Mouse (Mus musculus) granulocyte monocyte progenitor cell, adult 5-6 weeks (primary cell): ENCODE results near the gene Kcnn4. TPM values are rescaled to one million over a fixed set of nuclear protein-coding genes. Genes with fewer than 3 reads are reported as not detected.
"Not testable (repeated sequence)": the region's sequence is repeated elsewhere in the genome, so short reads cannot be mapped to it uniquely, and the experiment has no call there.

Source experiments
- ATAC-seq: replicated peaks from 2 replicates; pipeline ENCODE4 v1.8.0; 2016; ENCODE audit warnings: mild to moderate bottlenecking, moderate TSS enrichment, inconsistent platforms; ENCODE audit not compliant: poor library complexity, severe bottlenecking
- total RNA-seq, 2 experiments: library from RNA; stranded (forward) in 1 of 2; stranded (reverse) in 1 of 2; fragments of 200-712, 200-1000 nt in 1 of 2; fragments of >200 nt in 1 of 2; fragmentation: Nextera tagmentation in 1 of 2; gene quantifications; 2 replicates each; pipeline ENCODE4 v1.2.3; 2014 to 2017

Gene Kcnn4
- total RNA-seq, 2 experiments from 2014 or later: 31.4 to 36.3 TPM

DNA sequence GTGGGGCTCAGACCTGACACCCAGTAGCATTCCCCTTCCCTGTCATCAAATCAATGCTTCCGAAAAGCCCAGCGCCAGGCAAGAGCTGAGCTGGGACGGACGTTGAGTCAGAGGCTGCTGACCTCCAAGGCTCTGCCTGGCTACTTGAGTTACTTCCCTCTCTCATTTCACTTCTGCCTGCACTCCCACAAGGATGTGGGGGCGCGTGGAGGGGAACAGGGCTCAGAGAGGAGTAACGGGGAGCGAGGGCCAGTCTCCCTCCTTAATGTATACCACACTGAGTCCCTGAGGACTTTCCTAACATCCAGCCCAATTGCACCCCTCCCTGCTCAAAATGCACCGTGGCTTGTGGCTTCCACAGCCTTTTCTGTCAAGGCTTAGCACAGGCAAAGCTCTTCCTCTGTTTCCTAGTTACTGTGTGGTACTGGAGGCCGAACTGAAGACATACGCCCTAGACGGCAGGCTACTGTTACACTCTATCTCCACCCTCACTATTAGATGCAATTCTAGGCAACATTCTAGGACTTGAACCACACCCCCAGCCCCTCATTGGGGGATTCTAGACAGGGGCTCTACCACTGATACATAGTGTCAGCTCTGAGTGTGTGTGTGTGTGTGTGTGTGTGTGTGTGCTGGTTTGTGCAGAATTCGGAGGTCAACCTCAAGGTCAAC lies 19.6 kb downstream of the Kcnn4 start:
- ATAC-seq: peak; percentile 67

DNA sequence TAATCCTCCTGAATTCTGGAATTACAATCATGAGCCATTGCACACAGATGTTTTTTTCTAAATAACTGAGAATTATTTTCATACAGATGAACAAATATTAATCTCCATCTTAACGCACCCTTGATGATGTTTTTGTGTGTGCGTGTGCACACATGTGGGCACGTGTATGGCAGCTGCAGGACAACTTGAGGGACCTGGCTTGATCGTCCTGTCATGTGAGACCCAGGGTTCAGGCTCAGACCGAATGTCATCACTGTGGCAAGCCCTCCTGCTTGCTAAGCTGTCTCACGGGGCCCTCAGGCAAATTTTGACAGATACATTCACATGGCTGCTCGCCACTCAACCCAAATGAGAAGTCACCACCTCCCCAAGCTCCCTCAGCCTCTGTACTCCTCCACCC lies 20.4 kb downstream of the Kcnn4 start:
- ATAC-seq: no peak

DNA sequence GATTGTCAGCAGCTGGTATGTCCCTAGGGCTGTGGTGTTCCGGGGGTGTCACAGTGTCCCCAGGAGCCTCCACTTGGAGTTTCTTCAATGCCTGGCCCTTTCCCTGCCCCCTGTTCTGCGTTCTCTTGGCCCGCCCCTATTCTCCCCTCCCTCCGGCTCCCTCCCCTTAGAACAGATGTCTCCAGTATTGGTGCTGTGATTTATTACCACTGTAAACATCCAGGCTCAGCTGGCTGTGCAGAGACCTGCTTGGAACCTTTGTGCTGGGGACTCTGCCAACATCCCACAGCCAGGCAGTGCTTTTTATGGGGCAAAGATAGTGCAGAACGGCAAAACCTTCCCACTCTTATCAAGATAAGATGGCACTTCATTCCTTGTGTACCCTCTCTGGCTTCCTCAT lies 21.0 kb downstream of the Kcnn4 start:
- no peak for ATAC-seq

DNA sequence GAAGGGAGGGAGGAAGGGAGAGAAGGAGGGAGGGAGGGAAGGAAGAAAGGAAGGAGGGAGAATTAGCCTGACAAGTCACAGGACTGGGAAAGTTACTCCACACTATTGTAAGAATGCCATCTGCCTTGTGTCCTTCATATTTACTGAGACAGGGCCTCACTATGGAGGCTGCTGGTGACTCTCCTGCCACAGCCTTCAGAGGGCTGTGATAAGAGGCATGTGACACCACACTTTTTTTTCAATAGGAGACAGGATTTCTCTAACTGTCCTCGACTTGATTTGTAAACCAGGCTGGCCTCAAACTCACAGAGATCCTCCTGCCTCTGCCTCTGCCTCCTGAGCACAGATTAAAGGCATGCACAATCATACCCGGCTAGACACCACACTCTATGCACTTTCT lies 21.6 kb downstream of the Kcnn4 start:
- no peak for ATAC-seq

DNA sequence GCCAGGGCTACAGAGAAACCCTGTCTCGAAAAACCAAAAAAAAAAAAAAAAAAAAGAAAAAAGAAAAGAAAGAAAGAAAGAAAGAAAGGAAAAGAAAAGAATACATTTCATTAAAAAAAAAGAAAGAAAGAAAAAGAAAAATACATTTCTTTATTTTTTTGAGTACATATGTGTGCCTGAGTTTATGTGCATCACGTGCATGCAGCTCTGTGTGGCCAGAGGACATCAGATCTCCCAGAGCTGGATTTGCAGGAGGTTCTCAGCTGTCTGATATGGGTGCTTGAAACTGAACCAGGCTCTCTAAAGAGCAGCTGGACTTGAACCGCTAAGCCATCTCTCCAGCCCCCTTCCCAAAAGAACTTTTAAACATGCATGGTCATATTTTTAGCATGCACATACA lies 24.0 kb downstream of the Kcnn4 start:
- no peak for ATAC-seq

DNA sequence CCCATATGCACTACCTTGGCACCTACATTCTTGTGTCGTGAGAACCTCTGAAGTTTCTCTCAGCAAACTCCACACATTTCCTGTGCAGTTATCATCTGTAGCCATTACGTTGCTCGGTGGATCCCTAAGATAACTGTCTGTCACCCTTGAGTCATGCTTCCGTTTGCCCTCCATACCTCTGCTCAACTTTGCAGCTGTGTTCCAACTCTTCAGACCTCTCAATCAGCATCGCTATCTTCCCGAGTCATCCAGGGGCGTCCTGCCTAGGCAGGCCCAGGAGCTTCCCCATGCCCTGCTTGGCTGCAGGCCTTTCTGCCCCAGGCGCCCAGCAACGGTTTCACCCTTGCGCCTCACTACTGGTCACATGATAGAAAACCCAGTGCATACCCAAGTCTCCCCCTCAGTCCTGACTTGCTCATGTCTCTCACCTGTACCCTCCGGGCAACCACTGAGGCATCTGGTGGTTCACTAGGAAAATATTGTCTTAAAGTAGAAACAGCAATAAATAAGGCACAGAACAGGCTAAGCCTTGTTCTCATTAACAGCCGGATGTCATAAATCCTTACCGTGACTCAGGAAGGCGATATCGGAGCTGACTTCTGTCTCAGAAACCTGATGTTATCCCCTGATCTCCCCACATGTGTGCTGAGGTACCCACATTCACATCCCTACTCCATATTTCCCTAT lies 24.6 kb downstream of the Kcnn4 start:
- ATAC-seq: peak; percentile 32

DNA sequence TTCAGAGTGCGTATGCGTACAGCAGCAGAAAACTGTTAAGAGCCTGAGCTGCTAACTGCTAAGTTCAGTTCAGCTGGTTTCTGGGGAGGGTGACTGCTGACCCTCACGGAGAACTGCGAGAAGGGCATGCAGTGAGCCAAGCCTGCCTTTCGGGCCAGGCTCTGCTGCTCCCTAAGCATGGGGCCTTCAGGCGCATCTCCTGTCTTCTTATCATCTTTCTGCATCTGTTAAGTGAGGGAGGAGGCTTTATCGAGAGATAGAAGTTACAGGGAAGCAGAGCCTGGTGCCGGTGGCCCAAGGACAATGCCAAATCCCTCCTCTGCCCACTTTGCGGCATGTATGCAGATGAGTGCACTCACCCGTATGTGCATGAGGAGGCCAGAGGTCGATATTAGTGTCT lies 26.8 kb downstream of the Kcnn4 start:
- no peak for ATAC-seq

DNA sequence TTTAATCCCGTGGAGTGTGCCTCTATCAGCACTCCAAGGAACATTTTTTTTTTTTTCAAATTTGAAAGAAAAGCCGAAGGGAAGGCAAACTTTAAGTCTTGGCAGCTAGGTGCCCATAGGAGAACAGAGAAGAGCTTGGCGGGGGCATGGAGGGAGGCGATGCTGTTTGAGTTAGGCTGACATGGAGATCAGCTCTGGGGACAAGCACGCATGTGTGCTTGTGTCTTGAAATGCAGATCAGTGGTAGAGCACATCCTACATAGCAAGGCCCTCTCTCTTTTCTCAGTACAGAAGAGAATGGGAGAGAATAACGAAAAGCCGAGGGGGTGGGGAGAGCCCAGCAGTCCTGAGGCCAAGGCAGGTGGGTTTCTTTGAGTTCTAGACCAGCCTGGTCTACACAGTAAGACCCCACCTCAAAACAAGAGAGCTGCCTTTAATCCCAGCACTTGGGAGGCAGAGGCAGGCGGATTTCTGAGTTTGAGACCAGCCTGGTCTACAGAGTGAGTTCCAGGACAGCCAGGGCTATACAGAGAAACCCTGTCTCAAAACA lies 28.4 kb downstream of the Kcnn4 start:
- no peak for ATAC-seq

DNA sequence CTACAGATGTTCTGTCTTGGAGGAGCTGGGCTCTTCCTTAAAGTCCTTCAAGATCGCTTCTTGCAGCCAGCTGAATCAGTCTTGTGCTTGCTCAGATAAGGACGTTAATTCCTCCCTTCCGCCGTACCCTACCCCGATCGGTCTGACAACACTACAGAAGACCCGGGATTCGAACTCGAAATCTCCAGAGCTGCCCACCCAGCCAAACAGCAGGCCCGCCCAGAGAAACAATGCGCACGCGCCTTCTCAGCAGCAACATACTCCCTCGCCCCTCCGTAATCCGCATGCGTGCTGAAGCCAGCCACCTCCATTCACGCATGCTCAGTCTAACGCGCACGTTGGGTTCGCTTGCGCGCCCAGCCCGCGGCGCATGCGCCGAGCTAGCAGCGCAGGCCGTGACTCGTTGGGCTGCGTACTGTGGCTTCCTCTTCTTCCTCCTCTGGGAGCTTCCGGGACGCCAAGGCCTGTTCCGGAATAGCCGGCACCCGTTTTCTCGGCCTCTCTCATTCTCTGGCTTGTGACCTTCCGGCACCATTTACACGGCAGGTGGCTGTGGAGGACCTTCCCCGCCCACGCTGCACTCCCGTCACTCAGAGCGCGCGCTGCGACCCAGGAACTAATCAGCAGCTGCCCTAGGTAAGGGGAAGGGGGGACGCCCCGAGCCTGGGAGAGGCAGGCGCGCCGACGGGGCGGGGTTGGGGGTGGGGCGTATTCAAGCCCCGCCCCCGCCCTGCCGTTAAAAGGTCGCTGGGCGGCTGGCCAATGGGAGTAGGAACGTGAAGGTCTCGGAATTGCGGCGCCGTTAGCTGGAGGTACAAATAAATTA lies 29.4 kb downstream of the Kcnn4 start, which contains the start of gene Smg9:
TSS of gene Smg9 (plus strand) at position 364 of the 826 bp plus-strand sequence.
- ATAC-seq: peak; percentile 78

DNA sequence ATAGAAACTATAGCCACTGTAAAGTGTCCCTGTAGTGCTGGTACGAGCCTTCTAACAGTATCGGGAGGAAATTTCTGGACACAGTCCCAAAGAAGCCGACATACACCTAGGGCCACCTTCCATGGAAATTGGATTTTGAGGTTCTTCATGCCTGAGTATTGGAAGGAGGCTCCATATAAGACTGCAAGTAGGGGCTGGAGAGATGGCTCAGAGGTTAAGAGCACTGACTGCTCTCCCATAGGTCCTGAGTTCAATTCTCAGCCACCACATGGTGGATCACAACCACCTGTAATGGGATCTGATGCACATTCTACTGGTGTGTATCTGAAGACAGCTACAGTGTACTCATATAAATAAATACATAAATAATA lies 30.0 kb downstream of the Kcnn4 start:
- ATAC-seq: no peak

DNA sequence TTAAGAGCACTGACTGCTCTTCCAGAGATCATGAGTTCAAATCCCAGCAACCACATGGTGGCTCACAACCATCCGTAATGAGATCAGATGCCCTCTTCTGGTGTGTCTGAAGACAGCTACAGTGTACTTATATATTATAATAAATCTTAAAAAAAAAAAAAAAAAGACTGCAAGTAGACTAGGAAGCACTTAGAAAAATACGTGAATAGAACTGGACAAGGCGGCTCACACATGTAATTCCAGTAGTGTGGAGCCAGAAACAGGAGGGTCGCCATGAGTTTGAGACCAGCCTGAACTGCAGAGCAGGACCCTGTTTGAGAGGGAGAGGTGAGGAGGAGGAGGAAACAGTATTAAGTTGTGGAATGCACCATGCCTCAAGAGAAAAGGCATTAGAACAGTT lies 30.4 kb downstream of the Kcnn4 start:
- not testable (repeated sequence) for ATAC-seq

DNA sequence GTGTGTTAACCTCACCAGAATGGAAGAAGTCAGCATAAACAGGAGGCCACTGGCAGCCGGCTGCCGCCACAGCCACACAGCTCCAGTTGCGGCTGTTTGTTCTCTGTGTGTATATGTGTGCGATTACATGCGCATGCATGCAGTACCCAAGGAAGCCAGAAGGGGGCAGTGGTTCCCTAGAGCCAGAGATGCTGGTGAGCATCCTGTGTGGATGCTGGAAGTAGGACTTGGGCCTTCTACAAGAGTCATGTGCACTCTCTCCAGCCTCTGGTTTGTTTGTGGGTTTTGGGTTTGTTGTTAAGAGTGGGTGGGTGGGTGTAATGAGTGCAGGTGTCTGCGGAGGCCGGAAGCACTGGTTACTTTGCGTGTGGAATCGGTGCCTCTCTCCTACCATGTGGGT lies 32.8 kb downstream of the Kcnn4 start:
- ATAC-seq: no peak

DNA sequence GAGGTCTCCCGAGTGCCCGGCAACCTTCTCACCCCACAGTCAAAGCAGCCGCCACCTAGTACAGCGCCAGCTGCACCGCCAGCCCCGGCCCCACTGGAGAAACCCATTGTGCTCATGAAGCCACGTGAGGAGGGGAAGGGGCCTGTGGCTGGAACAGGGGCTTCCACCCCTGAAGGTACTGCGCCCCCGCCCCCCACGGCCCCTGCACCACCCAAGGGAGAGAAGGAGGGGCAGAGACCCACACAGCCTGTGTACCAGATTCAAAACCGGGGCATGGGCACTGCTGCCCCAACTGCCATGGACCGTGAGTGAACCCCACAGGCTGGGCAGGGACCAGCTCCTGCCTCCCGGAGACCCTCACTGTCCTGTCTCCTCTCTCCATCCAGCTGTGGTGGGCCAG lies 35.6 kb downstream of the Kcnn4 start:
- ATAC-seq: no peak

DNA sequence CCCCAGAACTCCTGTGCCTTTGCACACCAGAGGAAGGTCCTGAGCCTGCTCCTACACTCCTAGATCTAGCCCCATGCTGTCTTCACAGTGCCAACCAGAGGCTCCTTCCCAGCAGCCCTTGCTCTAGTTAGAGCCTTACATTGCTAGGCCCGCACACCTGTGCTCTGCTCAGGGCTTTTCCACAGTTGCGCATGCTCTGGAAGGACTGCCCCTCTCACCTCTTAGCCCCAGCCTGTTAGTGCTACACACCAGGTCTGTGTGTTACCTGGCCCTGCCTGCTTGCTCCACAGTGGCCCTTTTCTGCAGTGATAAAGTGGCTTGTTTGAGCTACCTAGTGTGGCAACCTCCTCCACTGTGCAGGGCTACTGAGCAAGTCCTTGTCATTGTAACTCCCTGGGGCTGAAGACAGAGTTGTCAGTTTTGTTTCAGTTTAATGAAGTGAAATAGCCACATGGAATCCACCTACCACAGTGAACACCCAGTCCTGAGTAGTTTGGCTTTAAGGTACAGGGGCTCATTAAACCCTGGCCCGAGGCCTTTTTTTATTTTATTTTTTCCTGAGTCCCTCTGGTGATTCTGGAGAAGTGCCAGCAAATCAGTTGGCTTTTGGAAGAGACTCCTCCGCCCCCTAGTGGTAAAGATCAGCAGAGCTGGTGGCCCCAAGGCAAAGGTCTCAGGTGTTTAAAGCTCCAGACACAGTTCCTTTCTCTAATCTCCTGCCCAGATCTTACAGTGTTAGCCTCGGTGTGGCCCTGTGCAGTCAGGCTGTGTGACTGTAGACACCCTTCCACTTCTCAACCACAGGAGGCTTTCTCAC lies 36.7 kb downstream of the Kcnn4 start:
- peak; percentile 55 for ATAC-seq

DNA sequence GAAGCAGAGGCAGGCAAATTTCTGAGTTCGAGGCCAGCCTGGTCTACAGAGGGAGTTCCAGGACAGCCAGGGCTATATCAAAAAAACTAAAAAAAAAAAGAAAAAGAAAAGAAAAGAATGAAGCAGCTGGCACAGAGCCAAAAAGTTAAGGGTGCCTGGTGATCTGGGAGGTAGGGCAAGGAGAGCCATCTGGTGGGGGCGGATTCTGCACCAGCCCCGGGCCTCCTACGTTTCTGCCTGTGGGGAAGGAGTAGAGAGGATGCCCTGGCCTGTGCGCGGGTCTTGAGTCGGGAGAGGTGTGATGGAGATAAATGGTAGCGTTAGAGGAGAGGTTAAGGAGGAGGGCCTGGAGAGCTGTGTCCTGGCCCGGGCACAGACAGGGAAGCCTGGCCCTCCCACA lies 38.1 kb downstream of the Kcnn4 start:
- no peak for ATAC-seq

DNA sequence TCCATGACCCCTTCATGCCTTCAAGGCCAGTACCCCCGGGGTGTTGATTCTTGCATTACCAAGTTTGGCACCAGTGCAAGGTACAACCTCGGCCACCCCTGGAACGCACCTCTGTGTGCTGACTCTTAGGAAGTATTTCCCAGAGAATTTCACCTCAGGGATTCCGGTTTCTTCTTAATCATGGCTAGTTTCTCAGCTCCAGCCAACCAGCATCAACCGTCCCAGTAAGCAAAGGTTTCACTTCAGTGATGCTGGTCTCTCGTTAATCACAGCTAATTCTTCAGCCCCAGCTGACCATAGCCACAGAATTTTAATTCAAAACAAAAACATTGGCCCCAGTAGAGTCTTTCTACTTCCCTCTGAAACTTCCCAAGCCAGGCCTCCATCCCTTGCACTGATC lies 40.1 kb downstream of the Kcnn4 start:
- ATAC-seq: no peak

DNA sequence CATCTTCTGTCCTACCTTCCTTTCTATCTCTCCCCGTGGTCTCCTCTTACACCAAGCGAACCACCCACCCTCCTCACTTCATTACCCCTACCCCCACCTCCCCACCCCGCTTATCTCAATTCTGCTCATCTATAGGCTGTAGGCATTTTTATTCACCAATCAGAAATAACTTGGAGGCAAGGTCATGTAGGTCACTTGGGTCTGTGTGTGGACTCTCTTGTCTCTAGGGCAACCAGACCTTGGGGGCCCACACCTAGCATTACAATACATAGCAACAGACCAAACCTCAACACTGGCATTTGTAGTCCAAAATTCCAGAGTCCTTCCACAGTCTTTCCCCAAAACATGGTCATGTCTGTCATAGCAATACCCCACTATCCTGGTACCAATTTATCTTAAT lies 40.8 kb downstream of the Kcnn4 start:
- no peak for ATAC-seq

DNA sequence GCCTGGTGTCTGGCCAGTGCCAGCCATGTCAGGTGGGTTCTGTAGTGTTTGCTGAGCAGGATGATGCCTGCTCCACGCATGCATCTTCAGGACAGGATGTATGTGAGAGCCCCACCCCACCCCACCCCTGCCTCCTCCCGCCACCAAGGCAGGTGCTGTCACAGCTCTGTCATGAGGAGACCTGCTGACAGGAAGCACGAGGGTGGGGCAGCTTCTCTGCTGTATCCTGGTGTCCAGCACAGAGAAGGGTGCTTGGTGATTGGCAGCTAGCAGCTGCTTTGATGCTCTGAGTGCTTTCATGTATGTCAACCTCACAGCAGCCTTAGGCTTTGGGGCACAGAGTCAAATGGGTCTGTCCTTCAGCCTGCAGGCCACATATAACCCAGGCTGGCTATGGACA lies 43.6 kb downstream of the Kcnn4 start:
- no peak for ATAC-seq

DNA sequence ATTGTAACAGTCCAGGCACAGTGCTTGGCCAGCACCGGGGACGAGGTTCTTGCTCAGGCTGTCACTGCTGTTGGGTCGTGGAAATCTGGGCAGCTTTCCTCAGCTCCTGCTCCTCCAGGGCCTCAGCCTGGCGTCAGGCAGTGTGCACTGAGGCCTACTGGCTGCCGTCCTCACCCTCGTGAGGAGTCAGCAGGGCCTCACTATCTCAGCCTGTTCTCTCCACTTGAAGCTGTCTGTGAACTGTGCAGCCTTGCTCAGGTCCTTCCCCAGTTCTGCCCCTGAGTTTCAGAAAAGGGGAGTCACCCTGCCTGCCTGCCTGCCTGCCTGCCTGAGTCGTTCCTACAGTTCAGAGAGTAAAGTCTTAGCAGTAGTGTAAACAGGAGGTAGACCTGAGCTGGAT lies 45.2 kb downstream of the Kcnn4 start:
- no peak for ATAC-seq

DNA sequence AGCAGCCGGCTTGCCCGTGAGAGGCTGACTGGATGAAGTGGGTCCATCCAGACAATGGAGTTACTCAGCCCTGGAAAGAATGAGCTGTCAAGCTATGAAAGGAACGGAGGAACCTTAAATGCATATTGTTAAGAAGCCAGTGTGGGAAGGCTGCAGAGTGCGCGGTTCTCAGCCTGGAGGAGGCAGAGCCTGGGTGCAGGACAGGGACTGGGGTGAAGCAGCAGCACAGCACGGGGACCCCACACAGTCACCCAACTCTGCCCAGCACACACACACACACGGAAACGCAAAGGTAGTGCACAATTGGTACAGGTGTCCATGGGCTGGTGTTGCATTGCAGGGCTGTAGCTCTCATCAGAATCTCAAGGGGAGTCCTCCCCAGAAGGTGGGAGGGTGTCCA lies 49.5 kb downstream of the Kcnn4 start:
- no peak for ATAC-seq
